Mouse (Mus musculus): ENCODE measurements at regions not wholly inside any gene's neighbourhood (a gene's known extent, or its start where the extent isn't known, plus 50 kb on each side); places are given as distances from the start of the nearest gene placed in this dataset.

GRCm38 (mm10) chr4:9131610-9132009 lies 892.8 kb upstream of the Car8 start:
- ATAC-seq (ENCODE audit: insufficient number of reproducible peaks, insufficient read depth, low FRiP score, low TSS enrichment), result no peak
- Histone ChIP-seq H3K36me3 (no peaks in the 10 kb centered on the region), H3K27me3 (no peaks in the 10 kb centered on the region), H3K27ac (no peak overlapping the region), H3K4me1 (peaks cover 8% of the 10 kb centered on the region; the same call in 1 of the 2 replicates), H3K4me2 (replicated peaks) (no peak overlapping the region), H3K9ac (no peak overlapping the region), H3K4me3 (no peak overlapping the region), H3K9me3 (no peaks in the 10 kb centered on the region)
- WGBS, result 86% methylated on average over 9 of the region's 9 CpGs

- Histone ChIP-seq H3K27ac (no peak overlapping the region), H3K4me2 (replicated peaks) (no peak overlapping the region), H3K36me3 (no peaks in the 10 kb centered on the region), H3K27me3 (0 out of 2 replicates have a peak, but pooled peaks cover 5% of the 10 kb centered on the region), H3K4me3 (no peak overlapping the region), H3K9ac (no peak overlapping the region), H3K4me1 (no peaks in the 10 kb centered on the region), H3K9me3 (no peaks in the 10 kb centered on the region)
- 36% methylated on average over 11 of the region's 11 CpGs for WGBS
- ATAC-seq (ENCODE audit: insufficient number of reproducible peaks, insufficient read depth, low FRiP score, low TSS enrichment), result no peak
Measured at GRCm38 (mm10) chr4:9125236-9125963, 886.6 kb upstream of the Car8 start.

GRCm38 (mm10) chr4:9124586-9125232 lies 885.9 kb upstream of the Car8 start:
- Histone ChIP-seq H3K9me3 (no peaks in the 10 kb centered on the region), H3K9ac (no peak overlapping the region), H3K4me3 (no peak overlapping the region), H3K27me3 (0 out of 2 replicates have a peak, but pooled peaks cover 5% of the 10 kb centered on the region), H3K4me1 (no peaks in the 10 kb centered on the region), H3K36me3 (no peaks in the 10 kb centered on the region), H3K27ac (no peak overlapping the region), H3K4me2 (replicated peaks) (no peak overlapping the region)
- 84% methylated on average over 4 of the region's 4 CpGs for WGBS
- ATAC-seq (ENCODE audit: insufficient number of reproducible peaks, insufficient read depth, low FRiP score, low TSS enrichment), result no peak

- no peaks in the 10 kb centered on the region for H3K36me3 ChIP-seq
- no peak overlapping the region for H3K27ac ChIP-seq
- no peak overlapping the region for H3K4me3 ChIP-seq
- no peak overlapping the region for H3K9ac ChIP-seq
- no peaks in the 10 kb centered on the region for H3K9me3 ChIP-seq
- WGBS, result 59% methylated on average over 5 of the region's 5 CpGs
- H3K4me1 ChIP-seq, result no peaks in the 10 kb centered on the region
- H3K4me2 ChIP-seq (replicated peaks), result no peak overlapping the region
- no peak for ATAC-seq (ENCODE audit: insufficient number of reproducible peaks, insufficient read depth, low FRiP score, low TSS enrichment)
- 0 out of 2 replicates have a peak, but pooled peaks cover 5% of the 10 kb centered on the region for H3K27me3 ChIP-seq
Measured at GRCm38 (mm10) chr4:9124109-9124508, 885.3 kb upstream of the Car8 start.

GRCm38 (mm10) chr4:9123396-9124031 lies 884.7 kb upstream of the Car8 start:
- WGBS, result 77% methylated on average over 8 of the region's 9 CpGs
- H3K4me1 ChIP-seq, result no peaks in the 10 kb centered on the region; the same call in 1 of the 2 replicates
- 0 out of 2 replicates have a peak, but pooled peaks cover 5% of the 10 kb centered on the region for H3K27me3 ChIP-seq
- H3K9ac ChIP-seq, result no peak overlapping the region
- no peak overlapping the region for H3K4me2 ChIP-seq (replicated peaks)
- no peak overlapping the region for H3K4me3 ChIP-seq
- H3K36me3 ChIP-seq, result no peaks in the 10 kb centered on the region
- no peaks in the 10 kb centered on the region for H3K9me3 ChIP-seq
- no peak for ATAC-seq (ENCODE audit: insufficient number of reproducible peaks, insufficient read depth, low FRiP score, low TSS enrichment)
- H3K27ac ChIP-seq, result no peak overlapping the region

- Histone ChIP-seq H3K27me3 (0 out of 2 replicates have a peak, but pooled peaks cover 5% of the 10 kb centered on the region), H3K9ac (no peak overlapping the region), H3K4me2 (replicated peaks) (no peak overlapping the region), H3K9me3 (no peaks in the 10 kb centered on the region), H3K36me3 (no peaks in the 10 kb centered on the region), H3K4me3 (no peak overlapping the region), H3K4me1 (no peaks in the 10 kb centered on the region; the same call in 1 of the 2 replicates), H3K27ac (no peak overlapping the region)
- ATAC-seq (ENCODE audit: insufficient number of reproducible peaks, insufficient read depth, low FRiP score, low TSS enrichment), result 0 out of 2 replicates have a peak, but pooled peaks have one; percentile 35
- 68% methylated on average over 10 of the region's 10 CpGs for WGBS
Measured at GRCm38 (mm10) chr4:9122639-9123286, 883.9 kb upstream of the Car8 start.

GRCm38 (mm10) chr4:9116955-9117647 lies 878.3 kb upstream of the Car8 start:
- H3K36me3 ChIP-seq, result no peaks in the 10 kb centered on the region
- H3K9ac ChIP-seq, result no peak overlapping the region
- no peaks in the 10 kb centered on the region for H3K27me3 ChIP-seq
- H3K27ac ChIP-seq, result no peak overlapping the region
- H3K4me3 ChIP-seq, result no peak overlapping the region
- H3K4me2 ChIP-seq (replicated peaks), result no peak overlapping the region
- H3K9me3 ChIP-seq, result no peaks in the 10 kb centered on the region
- 45% methylated on average over 4 of the region's 4 CpGs for WGBS
- ATAC-seq (ENCODE audit: insufficient number of reproducible peaks, insufficient read depth, low FRiP score, low TSS enrichment), result no peak
- no peaks in the 10 kb centered on the region; the same call in 1 of the 2 replicates for H3K4me1 ChIP-seq

GRCm38 (mm10) chr4:9115874-9116273 lies 877.0 kb upstream of the Car8 start:
- H3K9ac ChIP-seq, result no peak overlapping the region
- no peak for ATAC-seq (ENCODE audit: insufficient number of reproducible peaks, insufficient read depth, low FRiP score, low TSS enrichment)
- H3K4me1 ChIP-seq, result no peaks in the 10 kb centered on the region; the same call in 1 of the 2 replicates
- no peaks in the 10 kb centered on the region for H3K9me3 ChIP-seq
- H3K27me3 ChIP-seq, result no peaks in the 10 kb centered on the region
- no peak overlapping the region for H3K27ac ChIP-seq
- H3K4me3 ChIP-seq, result no peak overlapping the region
- no peak overlapping the region for H3K4me2 ChIP-seq (replicated peaks)
- no peaks in the 10 kb centered on the region for H3K36me3 ChIP-seq
- WGBS, result 26% methylated on average over 7 of the region's 7 CpGs

GRCm38 (mm10) chr4:9113982-9114381 lies 875.1 kb upstream of the Car8 start:
- Histone ChIP-seq H3K4me2 (replicated peaks) (no peak overlapping the region), H3K4me3 (no peak overlapping the region), H3K4me1 (no peaks in the 10 kb centered on the region; the same call in 1 of the 2 replicates), H3K9me3 (no peaks in the 10 kb centered on the region), H3K9ac (no peak overlapping the region), H3K36me3 (no peaks in the 10 kb centered on the region), H3K27ac (no peak overlapping the region), H3K27me3 (no peaks in the 10 kb centered on the region)
- WGBS, result 92% methylated on average over 5 of the region's 5 CpGs
- ATAC-seq (ENCODE audit: insufficient number of reproducible peaks, insufficient read depth, low FRiP score, low TSS enrichment), result no peak

- Histone ChIP-seq H3K27me3 (no peaks in the 10 kb centered on the region), H3K27ac (no peak overlapping the region)
Measured at GRCm38 (mm10) chr4:9110355-9110754, 871.5 kb upstream of the Car8 start.

GRCm38 (mm10) chr4:9107295-9107694 lies 868.5 kb upstream of the Car8 start:
- Histone ChIP-seq H3K36me3 (no peaks in the 10 kb centered on the region), H3K4me2 (replicated peaks) (no peak overlapping the region), H3K4me3 (no peak overlapping the region), H3K27ac (no peak overlapping the region), H3K27me3 (no peaks in the 10 kb centered on the region), H3K9me3 (0 out of 2 replicates have a peak, but pooled peaks cover 4% of the 10 kb centered on the region), H3K4me1 (no peaks in the 10 kb centered on the region), H3K9ac (no peak overlapping the region)
- WGBS, result 80% methylated on average over 14 of the region's 14 CpGs
- no peak for ATAC-seq (ENCODE audit: insufficient number of reproducible peaks, insufficient read depth, low FRiP score, low TSS enrichment)

More at GRCm38 (mm10) chr4:9110355-9110754, 871.5 kb upstream of the Car8 start:
- 76% methylated on average over 7 of the region's 7 CpGs for WGBS
- Histone ChIP-seq H3K9me3 (no peaks in the 10 kb centered on the region), H3K4me2 (replicated peaks) (no peak overlapping the region), H3K36me3 (no peaks in the 10 kb centered on the region), H3K9ac (no peak overlapping the region), H3K4me3 (no peak overlapping the region), H3K4me1 (no peaks in the 10 kb centered on the region)
- ATAC-seq (ENCODE audit: insufficient number of reproducible peaks, insufficient read depth, low FRiP score, low TSS enrichment), result no peak
